Mouse (Mus musculus) kidney, embryonic 14.5 days (tissue): ENCODE results near the gene Ces1a. TPM values are rescaled to one million over a fixed set of nuclear protein-coding genes. Genes with fewer than 3 reads are reported as not detected.

Experiments
- ATAC-seq: fragments of 200-750 bp; cut with Nextera tagmentation; 2 replicates; pipeline ENCODE4 v1.8.0; 2017; ENCODE audit warnings: moderate number of reproducible peaks, mild to moderate bottlenecking, moderate TSS enrichment, moderate library complexity; ENCODE audit not compliant: low FRiP score, low TSS enrichment
- H3K27ac ChIP-seq: fragments of 300-500 bp; sonication (generic); 2 replicates; pipeline ENCODE4 v1.5.1; 2014; ENCODE audit warnings: low read depth, mild to moderate bottlenecking, low read length, moderate library complexity, mixed read lengths
- H3K27me3 ChIP-seq: fragments of 300-500 bp; sonication (generic); 2 replicates; pipeline ENCODE4 v1.6.1; 2014; ENCODE audit warnings: mild to moderate bottlenecking, low read length; ENCODE audit not compliant: control insufficient read depth, insufficient read depth
- H3K36me3 ChIP-seq: fragments of 300-500 bp; sonication (generic); 2 replicates; pipeline ENCODE4 v1.6.1; 2014; ENCODE audit warnings: low read length, mixed read lengths; ENCODE audit not compliant: control insufficient read depth, insufficient read depth
- H3K4me1 ChIP-seq: fragments of 300-500 bp; sonication (generic); 2 replicates; pipeline ENCODE4 v1.6.1; 2014; ENCODE audit warnings: low read length, mixed read lengths; ENCODE audit not compliant: control insufficient read depth, insufficient read depth
- H3K4me2 ChIP-seq: fragments of 300-500 bp; sonication (generic); replicated peaks from 2 replicates; pipeline ENCODE4 v1.6.1; 2014; ENCODE audit warnings: low read depth, mild to moderate bottlenecking, low read length
- H3K4me3 ChIP-seq: fragments of 300-500 bp; sonication (generic); 2 replicates; pipeline ENCODE4 v1.5.1; 2014; ENCODE audit warnings: mild to moderate bottlenecking, low read length
- H3K9ac ChIP-seq: fragments of 300-500 bp; sonication (generic); 2 replicates; pipeline ENCODE4 v1.6.1; 2014; ENCODE audit warnings: low read depth, mild to moderate bottlenecking, low read length, moderate library complexity
- H3K9me3 ChIP-seq: fragments of 300-500 bp; sonication (generic); 2 replicates; pipeline ENCODE4 v1.6.1; 2016; ENCODE audit warnings: low read length; ENCODE audit not compliant: control insufficient read depth
- WGBS: fragments of 180-500 bp; shearing (Covaris S2); extraction: QIAGEN DNeasy Blood & Tissue Kit; methylation state at CpG from one replicate; pipeline ENCODE4 v1.1.7; 2014; 5-methylcytosine and 5-hydroxymethylcytosine counted together
- polyA plus RNA-seq: library from polyadenylated mRNA; unstranded; fragments of >200 nt; fragmentation: Nextera tagmentation; extraction: Ambion mirVana; gene quantifications from 2 replicates; pipeline ENCODE4 v1.2.1, GENCODE M21; 2014

Ces1a gene
- polyA plus RNA-seq, 1 experiment from 2014 or later = not detected

DNA sequence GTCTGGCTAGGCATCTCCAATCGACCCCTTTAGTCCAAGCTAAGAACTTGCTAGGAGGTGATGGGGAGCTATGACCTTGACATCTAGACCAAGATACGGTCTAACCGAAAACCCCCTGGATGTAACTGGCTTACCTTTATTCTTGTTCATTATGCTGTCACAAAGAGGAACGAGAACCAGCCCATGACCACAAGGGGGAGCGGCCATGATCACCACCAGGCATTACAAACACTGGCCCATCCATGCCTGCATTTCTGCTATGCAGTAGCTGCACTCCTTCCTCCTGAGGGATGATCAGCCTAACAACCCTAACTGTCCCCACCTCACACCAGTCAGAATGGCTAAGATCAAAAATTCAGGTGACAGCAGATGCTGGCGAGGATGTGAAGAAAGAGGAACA, 35.8 kb downstream of the Ces1a start:
- 76% methylated on average over 6 of the region's 6 CpGs for WGBS

DNA sequence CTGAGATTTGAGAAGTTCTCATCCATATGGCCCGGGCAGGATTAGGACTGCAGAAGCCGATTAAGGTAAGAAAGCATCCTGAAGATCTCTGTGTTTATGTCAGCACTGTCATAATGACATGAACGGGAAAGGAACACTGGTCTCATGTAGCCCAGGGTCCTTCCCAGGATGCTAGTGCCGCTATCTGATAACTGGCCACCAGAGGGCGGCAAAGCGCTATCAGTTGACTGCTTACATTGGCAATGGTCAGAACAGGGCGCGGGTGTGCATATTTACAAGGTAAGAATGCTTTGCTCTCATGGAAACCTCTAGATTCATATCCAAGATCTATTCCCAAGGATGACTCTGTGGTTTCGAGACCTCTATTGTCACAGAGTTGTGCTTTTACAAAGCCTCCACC, 36.6 kb downstream of the Ces1a start:
- Histone ChIP-seq H3K4me2 (no peak overlapping the region), H3K27me3 (no peaks in the 10 kb centered on the region), H3K4me1 (no peaks in the 10 kb centered on the region), H3K4me3 (no peak overlapping the region), H3K27ac (no peak overlapping the region), H3K36me3 (no peaks in the 10 kb centered on the region), H3K9me3 (no peaks in the 10 kb centered on the region), H3K9ac (no peak overlapping the region)
- ATAC-seq = peak; percentile 82
- 8% methylated on average over 9 of the region's 9 CpGs for WGBS

More for the DNA sequence above, 35.8 kb downstream of the Ces1a start:
- Histone ChIP-seq H3K4me3 (no peak overlapping the region), H3K36me3 (no peaks in the 10 kb centered on the region), H3K27ac (no peak overlapping the region), H3K9me3 (no peaks in the 10 kb centered on the region), H3K27me3 (no peaks in the 10 kb centered on the region), H3K4me2 (no peak overlapping the region), H3K4me1 (no peaks in the 10 kb centered on the region), H3K9ac (no peak overlapping the region)
- no peak for ATAC-seq

DNA sequence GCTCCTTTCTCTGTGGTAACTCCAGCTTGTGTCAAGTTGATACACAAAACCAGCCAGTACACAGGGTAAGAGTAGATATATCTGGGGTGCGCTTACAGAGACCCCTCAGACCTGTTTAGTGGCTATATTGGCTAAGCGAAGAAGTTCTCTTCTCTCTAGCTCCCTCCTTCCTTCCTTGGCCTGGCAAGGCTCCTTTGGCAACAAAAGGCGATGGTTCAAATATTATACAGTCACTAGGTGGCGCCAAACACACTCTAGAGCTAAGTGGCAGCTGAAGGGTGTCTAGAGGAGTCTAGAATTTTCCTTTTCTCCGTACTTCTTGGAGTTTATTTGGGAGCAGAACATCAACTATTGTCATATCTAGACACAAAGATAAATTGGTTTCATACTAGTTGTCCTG, 37.7 kb downstream of the Ces1a start:
- Histone ChIP-seq H3K4me3 (no peak overlapping the region), H3K9ac (no peak overlapping the region), H3K4me1 (no peaks in the 10 kb centered on the region), H3K27ac (no peak overlapping the region), H3K27me3 (no peaks in the 10 kb centered on the region), H3K9me3 (no peaks in the 10 kb centered on the region), H3K4me2 (no peak overlapping the region), H3K36me3 (no peaks in the 10 kb centered on the region)
- no peak for ATAC-seq
- WGBS = 36% methylated on average over 5 of the region's 5 CpGs

DNA sequence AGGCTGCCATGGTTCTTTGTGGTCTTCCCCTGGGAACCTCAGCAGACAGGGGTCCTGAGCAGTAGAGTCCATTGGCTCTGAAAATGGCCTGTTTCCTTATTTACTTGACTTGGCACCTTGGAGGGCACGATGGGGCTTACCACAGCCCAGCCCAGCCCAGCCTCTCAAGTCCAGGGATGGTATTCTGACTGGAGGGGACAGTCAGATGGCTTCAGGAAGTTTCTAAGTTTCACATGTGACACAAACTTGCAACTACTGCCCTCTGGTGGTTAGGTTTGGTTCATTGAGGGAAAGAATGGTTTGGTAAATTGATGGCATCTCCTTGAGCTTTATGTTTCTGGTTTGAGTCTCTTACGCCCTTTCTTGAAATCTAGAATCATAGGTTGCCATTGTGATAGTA, 49.4 kb downstream of the Ces1a start:
- ATAC-seq = no peak
- Histone ChIP-seq H3K27ac (no peak overlapping the region), H3K27me3 (no peaks in the 10 kb centered on the region), H3K9ac (no peak overlapping the region), H3K4me1 (no peaks in the 10 kb centered on the region), H3K4me3 (no peak overlapping the region), H3K9me3 (no peaks in the 10 kb centered on the region), H3K4me2 (no peak overlapping the region), H3K36me3 (no peaks in the 10 kb centered on the region)
- 48% methylated on average over 2 of the region's 2 CpGs for WGBS

DNA sequence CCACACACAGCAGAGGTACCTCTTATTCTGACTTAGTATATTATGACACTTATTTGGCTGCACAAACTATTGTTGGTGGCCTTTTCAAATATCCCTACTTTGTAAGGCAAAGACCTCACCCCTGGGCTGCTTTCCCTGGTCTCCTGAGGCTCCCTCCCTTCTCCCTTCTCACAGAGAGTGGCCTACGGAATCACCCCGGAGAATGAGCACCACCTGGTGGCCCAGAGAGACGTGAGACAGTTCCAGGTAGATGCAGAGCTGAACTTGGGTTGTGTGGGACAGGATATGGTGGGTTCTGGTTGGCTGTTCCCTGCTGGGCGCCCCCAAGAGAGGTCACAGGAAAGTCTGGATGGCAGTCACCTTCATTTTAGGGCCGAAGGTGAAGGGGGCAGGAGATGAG, 51.2 kb downstream of the Ces1a start:
- H3K4me2 ChIP-seq = no peak overlapping the region
- no peak for ATAC-seq
- no peaks in the 10 kb centered on the region for H3K9me3 ChIP-seq
- H3K36me3 ChIP-seq = no peaks in the 10 kb centered on the region
- no peak overlapping the region for H3K27ac ChIP-seq
- no peak overlapping the region for H3K9ac ChIP-seq
- no peaks in the 10 kb centered on the region for H3K4me1 ChIP-seq
- WGBS = 27% methylated on average over 5 of the region's 5 CpGs
- H3K27me3 ChIP-seq = no peaks in the 10 kb centered on the region
- no peak overlapping the region for H3K4me3 ChIP-seq

DNA sequence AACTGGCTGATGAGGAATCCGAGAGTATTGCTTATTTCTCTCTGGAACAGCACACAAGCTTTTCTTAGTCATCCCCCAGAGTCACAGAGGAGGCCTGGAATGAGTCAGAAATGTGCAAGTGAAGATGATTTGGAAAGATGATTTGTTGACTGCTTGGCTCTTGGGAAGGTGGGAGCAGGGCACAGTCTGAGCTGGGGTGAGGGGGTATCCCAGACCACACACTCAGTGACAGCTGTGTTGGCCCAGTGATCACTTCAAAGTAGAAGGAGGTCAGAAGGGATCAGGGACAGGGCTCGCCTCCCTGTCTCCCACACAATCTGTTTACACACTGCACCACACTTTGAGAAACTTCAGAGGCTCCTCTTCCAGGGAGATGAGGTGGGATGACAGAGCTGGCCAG, 63.6 kb downstream of the Ces1a start:
- Histone ChIP-seq H3K4me2 (no peak overlapping the region), H3K9ac (no peak overlapping the region), H3K4me3 (no peak overlapping the region), H3K27me3 (no peaks in the 10 kb centered on the region), H3K9me3 (no peaks in the 10 kb centered on the region), H3K36me3 (no peaks in the 10 kb centered on the region), H3K27ac (no peak overlapping the region), H3K4me1 (0 out of 2 replicates have a peak, but pooled peaks cover 4% of the 10 kb centered on the region)
- WGBS = 51% methylated on average over 2 of the region's 2 CpGs
- ATAC-seq = no peak

DNA sequence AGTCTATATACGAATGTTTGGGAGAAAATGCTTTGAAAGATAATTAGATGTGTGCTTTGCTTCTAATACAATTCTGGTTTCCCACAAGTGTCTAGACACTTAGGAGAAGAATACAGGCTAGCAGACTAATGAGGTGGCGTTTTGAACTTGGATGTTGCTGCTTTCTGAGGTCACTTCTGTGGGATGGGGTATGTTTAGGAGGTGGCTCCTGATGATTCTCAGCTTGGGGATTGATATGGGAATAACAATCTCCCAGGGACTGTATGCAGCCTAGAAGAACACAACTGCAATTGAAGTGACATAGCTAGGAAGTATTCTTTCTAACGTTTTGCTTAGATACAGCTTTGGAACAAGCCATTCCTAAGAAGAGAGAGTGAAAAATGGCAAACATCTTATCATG, 65.5 kb downstream of the Ces1a start:
- Histone ChIP-seq H3K27me3 (no peaks in the 10 kb centered on the region), H3K36me3 (no peaks in the 10 kb centered on the region), H3K4me1 (0 out of 2 replicates have a peak, but pooled peaks cover 4% of the 10 kb centered on the region), H3K9me3 (no peaks in the 10 kb centered on the region), H3K4me2 (no peak overlapping the region), H3K27ac (no peak overlapping the region), H3K4me3 (no peak overlapping the region), H3K9ac (no peak overlapping the region)
- ATAC-seq = no peak
- WGBS = 84% methylated on average over 3 of the region's 3 CpGs

DNA sequence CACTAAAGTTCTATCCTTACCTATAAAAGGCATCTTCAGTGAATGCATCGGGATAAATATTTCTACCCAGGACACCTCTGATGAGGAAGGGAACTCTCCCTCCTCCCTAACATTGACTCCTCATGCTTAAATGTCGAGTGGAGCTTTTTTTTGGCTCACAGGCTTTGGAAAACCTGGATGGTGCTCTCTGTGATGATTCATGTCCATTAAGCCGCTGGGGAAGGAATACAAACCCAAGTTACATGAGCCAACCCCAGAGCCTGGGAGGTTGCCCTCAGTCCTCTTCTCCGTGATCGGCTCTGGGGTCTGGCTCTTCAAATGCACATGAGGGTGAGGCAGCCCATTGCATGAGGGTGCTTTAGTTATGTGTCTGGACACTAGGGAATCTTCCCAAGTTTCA, 71.3 kb downstream of the Ces1a start:
- Histone ChIP-seq H3K4me1 (no peaks in the 10 kb centered on the region), H3K36me3 (no peaks in the 10 kb centered on the region), H3K4me3 (no peak overlapping the region), H3K4me2 (no peak overlapping the region), H3K9me3 (no peaks in the 10 kb centered on the region), H3K9ac (no peak overlapping the region), H3K27me3 (no peaks in the 10 kb centered on the region), H3K27ac (no peak overlapping the region)
- no peak for ATAC-seq
- 91% methylated on average over 5 of the region's 5 CpGs for WGBS

DNA sequence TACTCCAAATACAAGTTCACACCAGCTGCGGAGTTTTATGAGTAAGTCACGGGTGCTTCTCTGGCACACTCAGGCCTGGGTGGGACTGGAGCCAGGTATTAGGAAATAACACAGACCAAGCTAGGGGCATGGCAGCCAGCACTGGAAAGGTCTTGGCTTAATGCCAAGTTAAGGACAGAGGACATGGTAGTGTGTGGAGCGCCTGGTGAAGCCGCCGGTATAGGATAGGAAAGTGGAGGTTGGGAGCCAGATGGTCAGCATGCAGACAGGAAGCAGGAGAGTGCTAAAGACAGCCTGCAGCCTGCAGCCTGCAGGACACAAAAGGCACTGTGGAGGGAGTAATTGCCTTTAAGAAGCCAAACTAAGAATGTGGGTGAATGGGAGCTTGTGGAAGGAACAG, 75.0 kb downstream of the Ces1a start:
- ATAC-seq = no peak
- H3K36me3 ChIP-seq = no peaks in the 10 kb centered on the region
- H3K27ac ChIP-seq = no peak overlapping the region

More for the DNA sequence above, 75.0 kb downstream of the Ces1a start:
- Histone ChIP-seq H3K4me1 (no peaks in the 10 kb centered on the region), H3K4me3 (no peak overlapping the region), H3K9me3 (no peaks in the 10 kb centered on the region), H3K9ac (no peak overlapping the region), H3K4me2 (no peak overlapping the region), H3K27me3 (no peaks in the 10 kb centered on the region)
- WGBS = 55% methylated on average over 5 of the region's 5 CpGs
